Mouse (Mus musculus) ovary, postnatal 14 days (tissue): ENCODE results near the gene Cipc.
A peak's percentile ranks its signal among the peaks of the same experiment; 100 is the strongest.

ENCODE experiments used
- DNase-seq: peaks from one replicate; pipeline ENCODE4 v3.0.0; 2022; ENCODE audit warnings: low spot score

Cipc gene

DNA sequence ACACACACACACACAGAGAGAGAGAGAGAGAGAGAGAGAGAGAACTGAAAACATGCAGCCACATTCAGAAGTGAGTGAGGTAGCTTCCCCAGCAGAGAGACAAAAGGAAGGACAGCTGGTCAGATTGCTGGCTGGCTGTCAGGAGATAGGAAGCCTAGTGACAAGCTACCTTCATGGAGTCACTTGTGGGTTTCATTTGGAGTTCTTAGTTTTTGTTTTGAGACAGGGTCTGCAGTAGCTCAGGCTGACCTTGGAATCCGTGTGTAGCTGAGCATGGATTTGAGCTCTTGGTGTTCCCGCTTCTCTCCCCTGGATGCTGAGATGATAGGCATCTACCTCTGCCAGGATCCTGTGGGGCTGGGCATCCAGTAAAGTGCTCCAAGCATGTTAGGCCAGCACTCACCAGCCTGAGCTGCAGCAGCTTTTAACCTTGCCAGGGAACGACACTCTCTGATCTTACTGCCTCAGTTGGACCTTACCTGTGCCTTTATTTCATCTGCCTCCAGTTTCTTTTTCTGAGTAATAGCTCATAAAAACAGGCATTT lies 14.0 kb downstream of the Cipc start:
- DNase-seq: no peak

DNA sequence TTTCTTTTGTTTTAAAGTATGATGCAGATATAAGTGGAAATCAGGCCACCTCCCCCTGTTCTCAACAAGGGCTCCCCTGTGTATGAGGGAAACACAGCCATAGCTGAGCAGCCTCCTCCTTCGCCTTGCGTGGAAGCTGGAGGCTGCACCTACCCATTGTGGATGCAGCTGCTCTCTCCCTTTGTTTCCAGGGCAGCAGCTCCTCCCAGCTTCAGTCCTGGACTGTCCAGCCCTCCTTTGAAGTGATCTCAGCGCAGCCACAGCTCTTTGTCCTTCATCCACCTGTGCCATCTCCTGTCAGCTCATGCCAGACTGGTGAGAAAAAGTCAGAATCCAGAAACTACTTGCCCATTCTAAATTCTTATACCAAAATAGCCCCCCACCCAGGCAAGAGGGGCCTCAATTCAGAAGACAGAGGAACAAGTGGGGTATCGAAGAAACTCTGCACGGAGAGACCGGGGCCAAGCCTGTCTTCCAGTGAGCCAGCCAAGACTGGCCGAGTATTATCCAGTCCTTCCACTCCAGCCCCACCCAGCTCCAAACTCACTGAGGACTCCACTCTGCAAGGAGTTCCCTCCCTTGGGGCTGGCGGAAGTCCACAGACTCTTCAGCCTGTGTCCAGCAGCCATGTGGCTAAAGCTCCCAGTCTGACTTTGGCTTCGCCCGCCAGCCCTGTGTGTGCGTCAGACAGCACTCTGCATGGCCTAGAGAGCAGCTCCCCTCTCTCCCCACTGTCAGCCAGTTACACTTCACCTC lies 14.9 kb downstream of the Cipc start:
- DNase-seq: no peak

DNA sequence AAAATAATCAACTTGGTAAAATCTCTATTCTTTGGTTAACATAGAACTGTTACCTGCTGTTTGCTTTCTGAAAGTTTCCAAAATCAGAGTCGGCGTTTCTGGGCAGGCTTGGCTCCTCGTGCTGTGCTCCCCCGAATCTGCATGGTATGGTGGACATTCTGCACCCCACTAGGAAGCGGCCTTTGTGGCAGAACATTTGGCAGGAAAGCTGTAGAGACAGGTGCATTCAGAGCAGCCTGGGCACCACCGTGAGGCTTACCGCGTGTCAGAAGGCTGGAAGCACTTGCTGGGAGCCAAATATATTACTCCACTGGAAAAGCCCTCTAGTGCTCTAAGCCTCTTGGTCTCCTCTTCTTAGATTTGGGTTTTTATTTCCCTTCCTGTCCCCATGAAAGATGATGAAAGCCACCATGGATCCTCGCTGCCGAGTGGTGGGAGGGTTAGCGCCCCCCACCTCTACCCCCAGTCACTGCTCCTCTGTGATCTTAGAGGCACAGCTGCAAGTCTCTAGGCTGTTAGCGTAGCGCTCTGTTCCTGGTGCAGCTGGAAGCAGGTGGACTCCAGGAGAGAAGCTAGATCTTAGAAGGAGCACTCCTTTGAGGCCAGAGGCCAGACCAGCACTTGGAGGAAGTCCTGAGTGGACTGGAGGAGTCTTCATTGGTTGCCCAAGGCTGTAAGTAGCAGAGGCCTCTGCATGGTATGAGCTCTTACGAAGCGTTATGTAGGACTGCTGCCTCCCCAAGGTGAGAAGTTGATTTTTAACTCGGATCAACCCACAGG lies 17.6 kb downstream of the Cipc start:
- DNase-seq: no peak

DNA sequence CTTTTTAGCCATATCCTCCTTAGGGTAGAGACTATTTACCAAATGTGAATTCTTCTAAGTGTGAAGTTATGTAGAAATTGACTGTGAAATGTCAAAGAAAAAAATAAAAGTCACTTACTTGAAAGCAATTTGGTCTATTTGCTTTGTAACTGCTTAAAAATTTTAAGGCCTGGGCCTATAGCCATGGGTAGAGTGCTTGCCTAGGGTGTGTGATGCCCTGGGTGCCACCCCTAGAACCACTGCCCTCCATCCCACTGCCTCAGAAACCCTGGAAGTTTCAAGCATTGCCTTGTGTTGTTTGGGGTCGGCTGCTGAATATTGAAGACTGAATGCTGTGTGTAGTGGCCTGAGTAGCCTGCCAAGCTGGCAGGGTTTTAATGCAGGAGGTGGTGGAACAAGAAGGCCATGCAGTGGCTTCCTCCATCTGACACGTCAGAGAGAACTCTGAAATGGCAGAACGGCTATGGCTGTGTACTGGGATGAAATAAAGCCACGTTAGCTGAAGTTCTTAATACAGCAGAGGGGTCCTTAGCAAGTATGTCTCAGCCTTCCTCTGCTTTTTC lies 18.5 kb downstream of the Cipc start:
- no peak for DNase-seq

DNA sequence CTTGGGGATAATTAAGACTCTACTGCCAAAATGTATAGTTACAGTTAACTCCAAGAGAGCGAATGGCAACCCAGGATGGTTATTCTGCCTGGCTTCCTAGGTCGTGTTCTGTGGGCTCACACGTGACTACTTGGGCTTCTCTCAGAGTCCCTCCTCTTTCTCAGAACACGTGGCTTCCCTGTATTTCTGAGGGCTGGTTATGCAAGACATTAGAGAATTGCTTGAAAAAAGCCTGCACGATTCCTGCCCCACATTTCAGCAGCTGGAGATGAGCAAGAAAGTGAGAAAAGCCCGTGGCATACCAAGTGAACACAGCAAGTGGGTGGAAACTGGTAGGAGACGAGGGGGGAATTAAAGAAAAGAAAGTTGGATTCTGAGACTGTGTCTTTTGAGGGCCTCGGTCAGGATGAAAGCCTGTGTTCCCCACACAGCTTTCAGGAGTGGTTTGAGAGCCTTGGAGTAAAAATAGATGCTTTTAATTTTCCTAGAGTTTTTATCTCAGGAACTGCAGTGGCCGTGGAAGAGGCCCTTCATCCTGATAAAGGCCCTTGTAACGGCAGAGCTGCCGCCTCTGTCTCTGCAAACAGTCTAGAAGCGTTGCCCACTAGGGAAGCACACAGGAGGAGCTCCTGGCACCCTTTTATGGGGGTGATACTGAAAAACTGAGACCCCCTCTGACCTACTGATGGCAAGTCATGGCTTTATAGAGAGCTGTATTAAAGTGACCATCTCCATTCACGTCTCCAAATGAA lies 21.8 kb downstream of the Cipc start:
- no peak for DNase-seq

DNA sequence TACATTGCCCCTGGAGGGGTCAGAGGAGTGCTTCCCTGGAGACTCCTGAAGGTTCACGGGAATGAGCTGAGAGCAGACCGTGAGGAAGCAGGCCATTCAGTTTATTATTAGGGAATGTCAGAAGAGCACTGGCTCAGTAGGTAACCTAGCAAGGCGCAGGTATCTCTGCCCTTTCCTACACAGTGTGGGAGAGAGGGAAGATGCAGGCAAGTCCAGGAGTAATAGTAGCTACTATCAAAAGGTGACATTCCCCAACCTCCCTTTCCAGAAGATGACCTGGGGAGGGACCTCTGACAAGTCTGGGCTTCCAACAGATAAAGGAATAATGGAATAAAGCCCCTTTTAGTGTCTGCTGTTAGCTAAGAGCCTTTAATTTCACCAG lies 22.4 kb downstream of the Cipc start:
- DNase-seq: no peak

DNA sequence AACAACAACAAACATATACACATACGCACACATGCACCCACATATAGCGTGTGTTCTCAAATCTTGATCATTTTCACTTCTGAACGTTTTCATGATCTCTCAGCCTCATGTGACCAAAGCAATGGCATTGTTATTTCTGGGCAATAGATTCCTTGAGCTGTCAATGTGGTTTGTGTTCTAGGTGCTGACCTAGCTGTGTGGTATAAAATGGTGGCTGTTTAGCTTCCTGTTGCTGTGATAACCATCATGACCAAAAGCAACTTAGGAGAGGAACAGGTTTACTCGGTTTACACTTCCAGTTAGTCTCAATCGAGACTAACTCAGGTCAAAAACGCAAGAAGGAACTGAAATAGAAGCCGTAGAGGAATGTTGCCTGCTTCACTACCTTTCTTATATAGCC lies 24.2 kb downstream of the Cipc start:
- no peak for DNase-seq

DNA sequence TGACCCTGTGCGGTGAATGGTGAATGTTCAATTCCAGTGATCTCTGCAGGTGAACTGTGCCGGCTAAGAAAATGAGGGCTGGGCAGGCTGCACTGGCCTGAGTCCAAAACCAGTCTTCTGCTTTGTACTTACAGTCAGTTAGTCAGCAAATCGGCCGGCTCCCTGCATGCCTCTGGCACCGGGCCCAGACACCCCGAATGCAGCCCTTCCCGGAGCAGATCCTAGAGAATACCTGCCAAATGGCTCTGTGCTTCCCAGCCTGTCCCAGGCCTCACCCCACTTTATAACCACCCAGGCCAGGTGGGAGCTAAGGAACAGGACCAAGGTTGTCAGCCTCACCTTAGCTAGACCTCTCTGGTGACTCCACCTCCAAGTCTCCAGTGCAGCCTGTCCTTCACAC lies 26.4 kb downstream of the Cipc start:
- peak; percentile 51 for DNase-seq

DNA sequence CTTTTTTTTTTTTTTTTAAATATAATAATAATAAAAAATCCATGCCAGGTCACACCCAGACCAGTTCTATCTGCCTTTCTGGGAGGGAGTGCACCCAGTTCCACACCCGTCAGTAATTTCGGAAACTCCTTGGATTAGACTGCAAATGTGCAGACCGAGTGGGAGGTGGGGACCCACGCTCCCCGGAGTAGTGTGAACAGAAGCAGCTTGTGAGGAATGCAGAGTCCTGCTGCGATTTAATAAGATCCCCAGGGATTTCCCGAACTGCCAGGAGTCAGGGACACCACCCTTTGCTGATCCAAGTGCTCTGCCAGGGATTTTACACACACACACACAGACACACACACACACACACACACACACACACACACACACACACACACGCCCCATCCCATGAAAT lies 26.9 kb downstream of the Cipc start:
- DNase-seq: no peak

DNA sequence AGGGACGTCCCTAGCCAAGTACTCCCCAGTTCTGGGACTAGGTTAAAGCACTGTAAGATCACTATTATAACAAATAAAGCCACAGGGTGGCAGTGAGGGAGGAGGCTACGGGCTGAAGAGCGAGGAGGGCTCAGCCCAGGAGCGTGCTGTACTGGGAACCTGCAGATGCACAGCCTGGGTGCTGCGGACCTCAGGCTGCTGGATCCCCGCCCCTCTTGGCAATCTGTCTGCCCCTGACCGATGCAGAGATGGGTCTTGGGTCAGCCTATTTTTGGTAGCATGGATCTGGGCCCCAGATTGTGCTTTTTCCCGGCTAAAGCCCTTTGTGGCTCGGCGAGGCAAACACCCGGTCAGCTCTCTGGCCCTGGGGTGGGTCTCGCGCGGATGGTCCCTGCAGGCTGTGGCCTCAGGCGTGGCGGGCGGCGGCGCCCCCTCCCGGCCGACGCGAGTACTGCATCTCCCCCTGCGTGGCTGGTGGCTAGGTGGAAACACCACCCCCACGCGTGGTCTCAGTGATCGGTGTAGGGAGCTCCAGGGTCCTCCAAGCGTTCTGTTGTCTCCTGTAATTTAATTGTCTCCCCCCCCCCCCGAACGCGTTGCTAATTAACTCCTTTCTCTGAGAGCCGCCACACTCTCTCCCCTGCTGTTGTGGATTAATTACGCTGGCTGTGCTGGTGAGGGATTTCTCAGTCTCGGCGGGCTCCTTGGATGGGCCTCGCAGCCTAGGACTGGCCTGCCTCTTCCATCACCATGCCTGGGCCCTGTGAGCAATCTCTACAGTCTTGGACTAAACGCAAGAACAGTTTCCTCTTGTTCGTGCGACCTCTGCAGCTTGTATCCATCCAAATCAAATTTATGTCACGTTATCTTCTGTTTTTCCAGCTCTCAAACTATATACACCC lies 27.8 kb downstream of the Cipc start:
- peak; percentile 73 for DNase-seq

DNA sequence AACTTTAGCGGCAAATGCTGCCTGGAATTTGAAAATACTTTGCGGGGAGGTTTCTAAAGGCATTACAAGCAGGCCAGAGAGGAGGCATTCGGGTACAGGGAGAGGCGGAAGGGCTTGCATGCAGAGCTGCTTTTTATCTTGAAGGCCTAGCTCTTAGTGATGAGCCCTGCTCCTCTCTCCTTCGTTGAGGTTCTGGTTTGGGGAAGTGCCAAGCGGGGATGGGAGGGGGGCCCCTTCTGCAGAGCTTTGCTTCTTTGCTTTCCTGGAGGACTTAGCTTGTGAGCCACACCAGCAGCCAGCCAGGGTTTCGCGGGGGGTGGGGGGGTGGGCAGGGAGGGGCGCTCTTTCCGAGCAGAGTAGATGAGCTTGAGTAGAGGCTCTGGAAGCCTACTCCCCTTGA lies 28.9 kb downstream of the Cipc start:
- DNase-seq: no peak

DNA sequence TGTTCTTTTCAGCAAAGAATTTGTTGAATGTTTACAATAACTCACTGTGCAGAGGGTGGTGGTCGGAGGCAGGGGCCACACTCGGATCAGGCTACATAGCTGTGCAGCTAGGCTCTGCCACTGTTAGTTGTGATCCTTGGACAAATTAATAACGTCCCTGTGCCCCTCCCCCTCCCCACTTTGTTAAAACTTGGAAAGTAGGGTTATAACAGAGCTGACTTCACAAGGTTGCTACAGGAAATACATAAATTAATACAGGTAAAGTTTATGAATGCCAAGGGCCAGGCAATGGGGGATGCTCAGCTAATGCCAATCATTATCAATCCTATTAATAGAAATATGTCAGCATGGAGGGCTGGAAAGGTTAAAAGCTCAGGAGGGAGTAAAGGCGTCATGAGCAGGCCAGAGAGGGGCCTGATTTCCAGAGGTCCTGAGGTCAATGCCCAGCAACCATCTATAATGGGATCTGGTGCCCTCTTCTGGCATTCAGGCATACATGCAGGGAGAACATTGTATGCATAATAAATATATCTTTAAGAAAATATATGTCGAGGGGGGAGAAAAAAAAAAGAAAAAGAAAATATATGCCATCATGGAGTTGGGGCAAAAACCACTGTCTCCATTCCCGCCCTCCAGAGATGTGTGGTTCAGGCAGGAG lies 29.8 kb downstream of the Cipc start:
- DNase-seq: no peak

DNA sequence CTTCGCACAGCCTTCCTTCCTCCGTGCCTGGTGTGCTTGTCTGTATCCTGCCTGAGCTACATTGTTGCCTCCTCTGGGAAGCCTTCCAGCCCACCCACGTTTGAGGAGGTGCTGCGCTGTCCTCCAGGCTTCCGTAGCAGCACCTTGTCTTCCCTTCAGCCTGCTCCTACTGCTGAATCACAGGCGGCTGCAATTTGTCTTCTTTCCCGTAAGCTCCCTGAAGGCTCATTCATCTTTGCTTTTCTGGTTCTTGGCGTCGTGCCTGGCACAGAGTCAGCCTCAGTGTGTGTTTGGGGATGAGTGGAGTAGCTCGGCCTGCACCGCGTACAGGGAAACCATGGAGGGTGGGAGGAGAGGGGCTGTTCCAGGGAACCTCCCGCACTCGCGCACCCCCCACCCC lies 31.0 kb downstream of the Cipc start:
- DNase-seq: no peak

DNA sequence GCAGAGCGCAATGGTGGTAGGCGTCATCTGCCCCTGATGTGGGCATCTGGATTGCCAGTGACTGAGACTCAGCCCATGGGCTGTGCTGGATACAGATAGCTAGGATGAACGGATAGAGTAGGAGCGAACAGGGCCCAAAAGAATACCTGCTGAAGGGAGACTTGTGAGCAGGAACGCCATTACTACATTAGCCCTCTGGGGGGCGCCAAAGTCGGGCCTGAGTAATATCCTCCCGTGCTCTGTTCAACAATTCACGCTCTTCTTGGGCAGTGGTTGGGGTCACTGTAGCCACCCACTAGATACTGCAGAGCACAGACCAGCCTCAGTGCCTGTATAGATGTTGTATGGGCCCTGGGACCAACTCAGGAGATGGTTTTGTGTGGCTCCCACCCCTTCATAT lies 34.3 kb downstream of the Cipc start:
- no peak for DNase-seq

DNA sequence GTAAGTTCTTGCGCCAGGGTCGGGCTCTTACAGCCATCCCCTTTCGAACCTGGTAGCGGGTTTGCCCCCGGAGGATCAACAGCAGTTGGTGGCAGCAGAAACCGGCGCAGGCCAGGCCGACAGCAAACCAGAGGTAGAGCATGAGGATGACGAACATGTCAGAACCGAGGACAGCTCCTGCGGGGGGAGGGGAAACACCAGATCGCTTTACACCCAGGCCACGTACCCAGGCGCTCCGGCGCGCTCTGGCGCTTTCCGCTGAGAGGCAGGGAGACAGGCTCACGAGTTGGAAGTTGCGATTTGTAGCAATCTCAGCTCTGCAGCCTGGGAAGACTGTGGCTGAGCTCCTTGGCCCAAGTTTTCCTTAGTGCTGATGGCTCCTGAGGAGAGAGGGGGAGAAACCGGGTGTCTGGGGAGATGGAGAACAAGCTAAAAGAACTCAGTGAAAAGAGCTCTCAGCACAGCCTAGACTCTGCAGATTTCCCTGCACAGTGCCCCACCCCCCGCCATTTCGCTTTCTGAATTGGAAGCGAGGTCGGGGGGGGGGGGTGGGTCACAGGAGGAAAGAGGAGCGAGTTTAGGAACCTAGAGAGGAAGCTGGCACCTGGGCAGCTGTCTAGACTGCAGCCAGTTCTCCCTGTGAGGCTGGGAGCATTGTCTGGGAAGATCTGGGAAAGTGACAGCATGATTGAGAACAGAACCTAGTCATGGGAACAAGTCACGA lies 36.8 kb downstream of the Cipc start:
- peak; percentile 51 for DNase-seq

DNA sequence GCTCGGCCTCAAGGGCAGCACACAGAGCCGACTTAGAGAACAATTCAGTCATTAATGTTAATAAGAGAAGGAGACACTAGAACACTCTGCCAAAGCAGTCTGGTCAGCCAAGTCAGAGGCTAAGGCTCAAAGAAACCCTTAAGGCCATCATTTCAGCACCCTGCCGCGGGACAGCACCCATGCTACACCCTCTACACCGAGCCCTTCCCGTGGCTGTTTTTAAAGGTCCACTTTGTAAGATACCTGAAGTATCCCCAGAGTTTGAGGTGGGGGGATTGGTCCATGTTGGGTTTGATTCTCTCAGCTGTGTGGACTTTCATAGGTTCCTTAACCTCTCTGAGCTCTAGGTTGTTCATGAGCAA lies 37.3 kb downstream of the Cipc start:
- DNase-seq: peak; percentile 55

DNA sequence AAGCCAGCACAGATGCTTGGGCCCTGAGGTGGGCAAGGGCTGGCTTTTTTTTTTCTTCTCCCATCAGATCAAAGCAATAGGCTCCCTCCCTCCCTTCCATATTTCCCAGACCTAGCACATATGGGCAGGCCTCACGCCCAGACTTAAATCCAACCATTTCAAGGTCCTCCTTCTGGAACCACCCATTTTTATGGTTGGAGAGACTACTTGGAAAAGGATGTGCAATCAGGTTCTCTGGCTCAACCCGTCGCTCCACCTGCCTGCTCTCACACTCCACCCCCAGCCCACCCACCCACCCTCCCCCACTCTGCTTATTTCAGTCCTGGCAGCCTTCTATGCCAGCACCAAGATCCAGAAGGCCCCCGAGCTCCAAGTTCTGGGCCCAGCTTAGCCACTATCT lies 39.7 kb downstream of the Cipc start:
- no peak for DNase-seq

DNA sequence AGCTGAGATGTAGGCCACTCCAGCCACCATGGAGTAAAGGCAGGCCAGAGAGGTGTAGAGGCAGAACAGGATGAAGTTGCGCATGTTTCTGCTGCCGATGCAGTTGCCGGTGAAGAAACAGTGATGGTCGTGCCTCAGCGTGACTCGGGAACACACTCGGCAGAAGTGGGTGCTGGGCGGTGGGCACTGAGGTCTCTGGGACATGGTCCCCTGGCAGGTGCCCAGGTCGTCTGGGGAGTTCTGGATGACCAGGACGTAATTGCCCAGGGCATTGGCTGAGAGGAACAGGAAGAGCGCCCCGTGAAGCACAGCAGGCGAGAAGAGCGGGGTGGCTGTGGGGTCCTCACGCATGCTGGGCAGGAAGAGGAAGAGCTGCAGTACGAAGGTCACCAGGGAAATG lies 41.4 kb downstream of the Cipc start:
- DNase-seq: no peak

DNA sequence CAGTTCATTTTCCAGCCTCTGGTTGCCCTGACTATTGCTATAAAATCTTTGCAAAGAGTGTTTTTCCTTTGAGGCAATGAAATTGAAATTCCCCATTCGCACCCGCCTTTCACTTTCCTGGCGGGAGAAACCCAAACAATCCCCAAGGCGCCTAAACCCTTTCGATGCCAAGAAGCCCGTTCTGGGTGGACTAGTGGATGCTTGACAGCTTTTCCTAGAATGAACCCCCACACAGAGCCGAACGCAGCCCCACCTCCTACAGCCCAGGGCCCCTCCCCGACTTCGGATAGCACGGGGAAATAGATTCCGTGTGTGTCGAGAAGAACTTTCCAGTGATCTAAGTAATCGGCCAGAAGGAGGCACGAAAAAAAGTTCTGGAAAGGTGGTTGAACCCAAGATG lies 42.5 kb downstream of the Cipc start:
- no peak for DNase-seq
